Mouse (Mus musculus) R1 (cell line): ENCODE data around the gene Plxnb3.

ENCODE experiments used
- DNase-seq: peaks from one replicate; pipeline ENCODE4 v3.0.0-alpha.2; 2018; ENCODE audit warnings: low read depth, low spot score

The Plxnb3 gene

DNA sequence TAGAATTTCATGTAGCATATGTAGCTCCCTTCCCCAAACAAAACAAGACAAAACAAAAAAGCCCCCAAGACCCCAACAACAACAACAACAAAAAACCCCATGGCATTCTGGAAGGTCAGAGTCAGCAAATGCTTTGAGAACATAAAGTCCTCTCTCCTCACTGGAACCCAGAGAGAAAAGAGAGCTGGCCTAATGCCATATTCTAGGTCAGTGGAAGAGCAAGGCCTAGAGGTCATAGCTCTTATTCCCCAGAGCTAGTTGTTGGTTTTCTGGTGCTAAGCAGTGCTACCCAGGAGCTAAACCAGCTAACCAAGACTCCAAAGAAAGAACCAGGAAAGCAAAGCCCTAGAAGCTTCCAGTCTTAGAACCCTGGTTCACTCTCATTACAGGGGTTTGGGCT is 28.8 kb downstream of the Plxnb3 start:
- DNase-seq: no peak

DNA sequence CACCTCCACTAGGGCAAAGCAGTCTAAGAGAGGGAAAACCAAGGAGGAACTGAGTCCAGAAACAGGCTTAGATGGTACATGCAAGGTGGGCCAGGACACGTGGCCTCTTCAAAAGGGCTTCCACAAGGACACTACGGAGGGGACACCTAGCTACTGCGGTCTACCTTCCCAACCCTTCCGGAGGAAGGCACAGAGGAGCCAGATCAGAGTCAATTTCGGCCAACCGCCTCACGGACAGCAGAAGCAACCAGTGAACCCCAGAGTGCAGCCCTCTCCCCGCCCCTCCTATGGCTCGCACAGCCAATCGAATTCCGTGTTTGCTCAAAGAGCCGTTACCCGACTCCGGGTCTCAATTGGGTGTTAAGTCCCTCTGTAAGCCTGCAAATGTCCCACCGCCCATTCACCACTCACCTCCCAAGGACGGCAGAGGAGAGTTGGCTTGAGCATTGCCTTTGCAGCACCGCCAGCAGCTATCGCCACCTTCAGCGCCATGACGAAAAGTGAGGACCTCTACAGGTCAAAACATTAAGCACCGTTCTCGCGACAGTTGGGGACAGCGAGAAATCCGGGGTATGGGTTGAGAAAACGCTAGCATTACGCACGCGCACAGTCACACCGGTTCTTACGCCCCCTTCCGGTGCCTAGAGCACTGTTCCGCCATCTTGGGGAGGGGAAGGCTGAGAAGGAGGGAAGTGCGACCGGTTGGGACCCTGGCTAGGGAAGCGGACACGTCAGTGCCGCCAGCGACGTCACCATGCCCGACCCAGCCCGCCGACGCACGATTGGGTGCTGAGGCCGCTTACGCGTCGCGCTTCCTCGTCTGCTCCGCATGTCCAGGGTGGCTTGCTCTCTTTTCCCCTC is 29.7 kb downstream of the Plxnb3 start, which contains the start of the genes Idh3g and Ssr4:
Gene Idh3g, minus strand, starts transcription at position 534 of the 861 bp plus-strand sequence.
Gene Ssr4, plus strand, starts transcription at position 665 of the 861 bp plus-strand sequence.
- DNase-seq: peak; percentile 97

DNA sequence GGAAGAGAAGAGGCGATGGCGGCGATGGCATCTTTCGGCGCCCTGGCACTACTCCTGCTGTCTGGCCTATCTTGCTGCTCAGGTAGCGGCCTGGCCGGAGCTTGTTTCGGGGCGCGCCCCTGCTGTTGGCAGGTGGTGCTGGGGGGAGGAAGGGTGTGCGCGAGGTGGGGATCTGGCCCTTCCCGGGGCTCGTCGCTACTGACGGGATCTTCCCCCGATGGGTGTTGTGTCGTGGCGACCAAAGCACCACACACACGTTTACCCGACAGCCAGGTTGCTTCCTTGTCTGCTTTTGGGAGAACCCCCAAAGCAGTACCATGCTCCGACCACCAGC is 30.3 kb downstream of the Plxnb3 start:
- no peak for DNase-seq

DNA sequence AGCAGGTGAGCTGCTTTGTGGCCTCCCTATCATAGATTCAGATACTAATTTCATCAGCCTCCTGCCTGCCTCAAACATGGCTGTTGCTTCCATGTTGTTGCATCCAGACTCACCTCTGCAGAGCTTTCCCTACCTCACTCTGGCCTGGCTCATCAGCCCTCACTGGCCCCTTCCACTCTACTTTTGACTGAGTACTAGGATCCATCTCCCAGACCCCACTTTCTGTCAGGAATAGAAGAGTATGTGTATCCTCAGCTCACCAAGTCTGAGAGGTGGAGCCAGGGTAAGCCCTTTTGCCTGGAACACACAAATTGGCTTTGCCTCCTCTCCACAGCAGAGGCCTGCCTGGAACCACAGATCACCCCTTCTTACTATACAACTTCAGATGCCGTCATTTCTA is 31.6 kb downstream of the Plxnb3 start:
- DNase-seq: no peak

DNA sequence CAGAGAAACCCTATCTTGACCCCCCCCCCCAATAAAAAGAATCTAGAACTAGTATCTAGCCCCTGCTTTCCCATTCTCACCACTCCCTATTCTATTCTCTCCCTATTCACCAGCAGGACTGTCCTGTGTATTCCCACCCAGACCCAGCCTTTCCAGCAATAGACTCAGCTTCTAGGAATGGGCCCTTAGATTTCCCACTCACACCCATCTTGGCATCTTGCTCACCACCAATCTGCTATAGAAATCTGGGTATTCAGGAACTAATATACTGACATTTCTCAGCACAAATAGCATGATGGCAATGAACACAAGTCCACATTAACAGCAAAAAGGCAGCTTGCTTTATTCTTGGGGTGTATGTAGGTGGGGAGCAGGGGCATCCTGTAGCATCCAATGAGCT is 36.1 kb downstream of the Plxnb3 start:
- DNase-seq: no peak

DNA sequence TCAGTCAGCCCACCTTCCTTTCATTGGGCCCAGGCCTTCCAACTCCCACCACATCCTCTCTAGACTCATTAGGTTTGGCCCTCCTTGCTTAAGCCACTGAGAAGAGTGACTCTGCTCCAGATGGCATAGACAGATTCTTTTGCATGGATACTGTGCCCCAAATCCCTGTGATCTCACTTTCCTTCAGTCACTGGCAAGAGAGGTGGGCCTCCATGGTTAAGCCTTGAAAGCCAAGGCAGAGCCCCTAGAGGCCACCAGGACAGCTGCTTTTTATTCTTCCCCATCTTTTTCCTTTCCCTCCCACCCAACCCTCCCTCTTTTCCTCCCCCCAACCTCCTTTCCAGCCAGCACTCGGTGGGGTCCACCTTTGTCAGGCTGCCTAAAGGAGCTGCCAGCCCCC is 36.6 kb downstream of the Plxnb3 start:
- DNase-seq: no peak

DNA sequence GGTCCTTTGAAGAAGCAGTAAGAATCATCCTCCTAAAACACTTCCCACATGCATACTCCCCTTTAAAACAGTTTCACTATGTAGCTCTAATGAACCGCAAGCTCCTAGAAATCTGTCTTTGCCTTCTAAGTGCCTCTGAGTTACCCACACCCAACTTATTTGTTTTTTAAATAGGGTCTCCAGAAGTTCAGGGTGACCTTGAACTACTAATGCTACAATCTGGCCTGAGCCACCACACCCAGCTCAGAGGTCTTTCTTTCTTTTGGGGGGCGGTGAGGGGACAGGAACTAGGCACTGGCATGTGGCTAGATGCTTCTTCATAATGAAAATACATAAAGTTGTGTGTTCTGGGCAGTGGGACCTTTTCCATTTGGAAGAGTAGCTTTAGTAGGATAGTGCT is 40.6 kb downstream of the Plxnb3 start:
- DNase-seq: peak; percentile 59

DNA sequence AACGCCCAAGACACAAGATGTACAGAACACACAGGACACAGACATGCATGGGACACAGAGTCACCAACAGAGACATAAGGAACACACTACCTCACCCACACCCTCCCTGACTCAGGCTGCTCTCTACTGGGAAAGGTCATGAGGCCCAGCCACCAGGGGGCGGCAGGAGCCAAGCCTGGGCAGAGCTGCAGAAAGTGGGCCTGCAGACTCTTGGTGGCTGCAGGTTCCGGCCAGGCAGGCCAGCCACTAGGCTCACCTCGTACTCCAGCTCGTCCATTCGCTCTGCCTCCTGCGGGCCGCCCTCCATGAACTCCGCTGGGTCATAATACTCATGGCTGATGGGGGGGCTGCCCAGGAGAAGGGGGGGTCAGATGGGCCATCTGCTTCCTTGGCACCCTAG is 41.6 kb downstream of the Plxnb3 start:
- peak; percentile 74 for DNase-seq

DNA sequence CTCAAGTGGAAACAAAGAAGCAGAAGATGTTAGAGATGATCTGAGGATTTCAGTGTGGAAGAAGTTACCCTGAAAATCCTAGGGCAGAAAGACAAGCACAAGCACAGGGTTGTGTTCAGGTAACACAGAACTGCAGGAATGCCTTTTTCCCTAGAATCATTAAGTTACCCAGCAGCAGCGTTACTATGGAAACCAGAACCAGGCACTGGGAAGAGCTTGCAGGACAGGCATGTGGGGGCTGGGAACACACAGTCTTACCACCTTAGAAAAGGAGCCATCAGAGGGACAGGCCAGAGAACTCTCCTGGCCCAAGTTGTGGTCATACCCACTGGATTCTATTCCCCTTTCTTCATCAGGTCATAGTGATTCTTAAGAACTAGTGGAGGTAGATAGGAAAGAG is 48.9 kb downstream of the Plxnb3 start:
- peak; percentile 45 for DNase-seq

DNA sequence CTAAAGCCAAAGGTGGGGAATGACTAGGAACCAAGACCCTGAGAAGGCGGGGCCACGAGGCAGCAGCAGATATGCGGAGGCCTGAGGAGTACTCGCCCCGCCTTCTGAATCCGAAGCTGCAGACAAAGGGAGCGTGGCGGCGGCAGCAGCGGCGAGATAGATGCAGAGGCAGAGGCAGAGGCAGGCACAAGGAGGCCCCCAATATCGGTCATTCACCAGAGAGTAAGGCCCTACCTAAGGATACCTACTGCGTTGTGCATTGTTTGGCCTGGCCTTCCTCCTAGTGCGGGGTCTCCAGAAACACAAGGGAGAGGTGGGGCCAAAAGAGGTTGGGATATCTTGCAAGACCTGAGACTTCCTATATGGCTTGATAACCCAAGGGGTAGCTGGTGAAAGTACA is 58.2 kb downstream of the Plxnb3 start:
- peak; percentile 48 for DNase-seq

DNA sequence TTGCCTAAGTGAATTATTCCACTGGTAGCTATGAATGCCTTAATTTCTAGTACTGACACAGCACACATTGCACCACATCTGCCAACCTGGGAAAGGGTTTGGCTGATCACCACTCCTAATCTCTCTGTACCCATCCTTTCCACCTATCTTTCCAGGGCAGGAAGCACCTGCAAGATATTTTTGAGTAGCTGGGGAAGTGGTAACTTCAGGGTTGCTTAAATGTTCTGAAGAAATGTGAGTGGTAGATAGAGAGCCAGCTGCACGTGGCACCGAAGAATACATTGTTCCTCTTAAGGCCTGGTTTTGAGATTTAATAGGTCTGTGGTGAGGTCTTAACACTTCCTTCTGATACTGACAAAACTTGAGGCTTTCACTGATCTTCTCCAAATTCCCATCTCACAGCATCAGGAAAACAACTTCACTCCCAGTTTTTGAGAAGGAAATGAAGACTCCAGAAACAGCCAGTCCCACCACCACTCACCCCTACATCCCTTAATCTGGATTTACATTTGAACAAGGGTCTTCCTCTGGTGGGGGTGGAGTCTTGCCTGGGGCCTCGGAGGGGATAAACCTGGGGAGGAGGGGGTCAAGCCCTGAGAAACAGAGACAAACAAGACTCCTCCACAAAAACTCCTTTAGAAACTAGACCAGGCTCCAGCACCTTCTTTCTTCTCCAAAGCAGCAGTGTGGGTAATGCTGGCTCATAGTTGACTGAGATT is 59.9 kb downstream of the Plxnb3 start:
- peak; percentile 61 for DNase-seq
